Mouse (Mus musculus) CH12.LX (cell line): Measurements from ENCODE around the gene Taf12. TPM values are rescaled to one million over a fixed set of nuclear protein-coding genes. Genes with fewer than 3 reads are reported as not detected.
A peak's percentile ranks its signal among the peaks of the same experiment; 100 is the strongest.

Experiments used
- DNase-seq: peaks from one replicate; pipeline ENCODE4 v3.0.0-alpha.2; 2013; ENCODE audit errors: extremely low read depth
- H3K27ac ChIP-seq: 2 replicates; pipeline ENCODE4 v1.5.1; 2012; ENCODE audit warnings: low read depth, mild to moderate bottlenecking, control low read depth, moderate library complexity; ENCODE audit not compliant: insufficient read depth
- H3K27me3 ChIP-seq: replicated peaks from 2 replicates; pipeline ENCODE3; 2012; ENCODE audit warnings: inconsistent platforms
- H3K36me3 ChIP-seq, 2 experiments: replicated peaks in 1 of 2; 2 replicates each; pipeline versions ENCODE3 to v1.6.1; 2012; ENCODE audit warnings: inconsistent platforms in 1 of 2, low read length in 1 of 2, mild to moderate bottlenecking in 1 of 2, mixed read lengths in 1 of 2, moderate library complexity in 1 of 2; ENCODE audit not compliant: control insufficient read depth in 1 of 2, insufficient read depth in 1 of 2
- H3K4me1 ChIP-seq, 2 experiments: 2 replicates each; pipeline ENCODE4 v1.6.1; 2012; ENCODE audit warnings: inconsistent platforms in 1 of 2, moderate library complexity in 1 of 2; ENCODE audit not compliant: insufficient read depth in 2 of 2, control insufficient read depth in 1 of 2
- H3K4me2 ChIP-seq: 2 replicates; pipeline ENCODE4 v1.6.1; 2012; ENCODE audit warnings: low read depth, mild to moderate bottlenecking, control low read depth; ENCODE audit not compliant: poor library complexity, insufficient read depth, severe bottlenecking
- H3K4me3 ChIP-seq, 3 experiments: fragments of 150-350 bp in 1 of 3; sonication (generic) in 1 of 3; replicated peaks in 1 of 3; 2 replicates each; pipeline versions ENCODE3 to v1.5.1; 2011 to 2012; ENCODE audit warnings: low read depth in 2 of 3, low read length in 2 of 3, mild to moderate bottlenecking in 2 of 3, moderate library complexity in 2 of 3, control low read depth in 1 of 3, improper control_type of control experiment in 1 of 3, inconsistent platforms in 1 of 3, mixed read lengths in 1 of 3; ENCODE audit not compliant: poor library complexity in 1 of 3
- H3K79me2 ChIP-seq: replicated peaks from 2 replicates; pipeline ENCODE4 v1.6.1; 2012; ENCODE audit warnings: mild to moderate bottlenecking, moderate library complexity; ENCODE audit not compliant: control insufficient read depth, poor library complexity, insufficient read depth, severe bottlenecking; ENCODE audit errors: extremely low read depth
- H3K9ac ChIP-seq: 2 replicates; pipeline ENCODE4 v1.6.1; 2012; ENCODE audit warnings: low read depth, mild to moderate bottlenecking, control low read depth, moderate library complexity; ENCODE audit not compliant: insufficient read depth
- H3K9me3 ChIP-seq: replicated peaks from 2 replicates; pipeline ENCODE3; 2012; ENCODE audit warnings: low read length, inconsistent platforms, mixed read lengths
- BHLHE40 ChIP-seq: IDR thresholded peaks from 2 replicates; pipeline ENCODE4 v1.6.1; 2011; ENCODE audit warnings: mild to moderate bottlenecking, low read depth, low read length, improper control_type of control experiment
- CHD1 ChIP-seq: IDR thresholded peaks from 2 replicates; pipeline ENCODE4 v1.6.1; 2012; ENCODE audit warnings: low read depth, low read length, improper control_type of control experiment, inconsistent platforms
- E2F4 ChIP-seq: IDR thresholded peaks from 2 replicates; pipeline ENCODE4 v1.6.1; 2011; ENCODE audit warnings: low read depth, low read length, improper control_type of control experiment; ENCODE audit not compliant: insufficient replicate concordance
- ELF1 ChIP-seq: IDR thresholded peaks from 2 replicates; pipeline ENCODE4 v1.6.1; 2014; ENCODE audit warnings: low read depth, mild to moderate bottlenecking, inconsistent platforms, low read length, improper control_type of control experiment
- EP300 ChIP-seq: IDR thresholded peaks from 2 replicates; pipeline ENCODE4 v1.6.1; 2011; ENCODE audit warnings: low read length, improper control_type of control experiment
- ETS1 ChIP-seq: conservative IDR thresholded peaks from 2 replicates; pipeline ENCODE4 v1.6.1; 2012; ENCODE audit warnings: low read depth, mild to moderate bottlenecking, inconsistent platforms, low read length, improper control_type of control experiment, moderate library complexity
- GABPA ChIP-seq: IDR thresholded peaks from 2 replicates; pipeline ENCODE4 v1.6.1; 2012; ENCODE audit warnings: low read depth, low read length, improper control_type of control experiment, inconsistent platforms; ENCODE audit not compliant: insufficient replicate concordance
- HCFC1 ChIP-seq: IDR thresholded peaks from 2 replicates; pipeline ENCODE4 v1.6.1; 2012; ENCODE audit warnings: low read depth, mild to moderate bottlenecking, inconsistent platforms, low read length, improper control_type of control experiment
- IRF4 ChIP-seq: IDR thresholded peaks from 2 replicates; pipeline ENCODE4 v1.6.1; 2014; ENCODE audit warnings: low read depth, mild to moderate bottlenecking, inconsistent platforms, low read length, improper control_type of control experiment
- KAT2A ChIP-seq: IDR thresholded peaks from 2 replicates; pipeline ENCODE4 v1.6.1; 2012; ENCODE audit warnings: low read length, improper control_type of control experiment, inconsistent platforms; ENCODE audit not compliant: insufficient replicate concordance
- MAFK ChIP-seq: IDR thresholded peaks from 2 replicates; pipeline ENCODE4 v1.6.1; 2011; ENCODE audit warnings: low read length, improper control_type of control experiment; ENCODE audit not compliant: insufficient replicate concordance
- MAZ ChIP-seq: IDR thresholded peaks from 2 replicates; pipeline ENCODE4 v1.6.1; 2012; ENCODE audit warnings: low read depth, mild to moderate bottlenecking, inconsistent platforms, low read length, improper control_type of control experiment, moderate library complexity
- MEF2A ChIP-seq: IDR thresholded peaks from 2 replicates; pipeline ENCODE4 v1.6.1; 2014; ENCODE audit warnings: low read depth, mild to moderate bottlenecking, inconsistent platforms, low read length, improper control_type of control experiment, borderline replicate concordance
- MYC ChIP-seq: IDR thresholded peaks from 2 replicates; pipeline ENCODE4 v1.6.1; 2011; ENCODE audit warnings: low read depth, mild to moderate bottlenecking, improper control_type of control experiment, low read length
- POLR2A ChIP-seq: IDR thresholded peaks from 2 replicates; pipeline ENCODE4 v1.6.1; 2011; ENCODE audit warnings: low read depth, mild to moderate bottlenecking, improper control_type of control experiment, low read length
- RAD21 ChIP-seq: IDR thresholded peaks from 2 replicates; pipeline ENCODE4 v1.6.1; 2011; ENCODE audit warnings: low read depth, mild to moderate bottlenecking, low read length, improper control_type of control experiment, moderate library complexity
- RCOR1 ChIP-seq: conservative IDR thresholded peaks from 2 replicates; pipeline ENCODE4 v1.6.1; 2012; ENCODE audit warnings: low read depth, mild to moderate bottlenecking, inconsistent platforms, low read length, improper control_type of control experiment
- SIN3A ChIP-seq: IDR thresholded peaks from 2 replicates; pipeline ENCODE4 v1.6.1; 2012; ENCODE audit warnings: low read length, improper control_type of control experiment, inconsistent platforms
- SMC3 ChIP-seq: IDR thresholded peaks from 2 replicates; pipeline ENCODE4 v1.6.1; 2011; ENCODE audit warnings: low read depth, low read length, improper control_type of control experiment
- TCF12 ChIP-seq: IDR thresholded peaks from 2 replicates; pipeline ENCODE4 v1.6.1; 2014; ENCODE audit warnings: low read depth, mild to moderate bottlenecking, inconsistent platforms, low read length, improper control_type of control experiment
- UBTF ChIP-seq: IDR thresholded peaks from 2 replicates; pipeline ENCODE4 v1.6.1; 2012; ENCODE audit warnings: low read depth, mild to moderate bottlenecking, inconsistent platforms, low read length, improper control_type of control experiment, moderate library complexity
- USF1 ChIP-seq: IDR thresholded peaks from 2 replicates; pipeline ENCODE4 v1.6.1; 2014; ENCODE audit warnings: low read depth, mild to moderate bottlenecking, inconsistent platforms, low read length, improper control_type of control experiment
- USF2 ChIP-seq: conservative IDR thresholded peaks from 2 replicates; pipeline ENCODE4 v1.6.1; 2011; ENCODE audit warnings: low read depth, low read length, improper control_type of control experiment
- ZC3H11A ChIP-seq: IDR thresholded peaks from 2 replicates; pipeline ENCODE4 v1.6.1; 2012; ENCODE audit warnings: low read depth, mild to moderate bottlenecking, inconsistent platforms, low read length, improper control_type of control experiment
- ZKSCAN1 ChIP-seq: IDR thresholded peaks from 2 replicates; pipeline ENCODE4 v1.6.1; 2012; ENCODE audit warnings: low read depth, inconsistent platforms, low read length, improper control_type of control experiment, borderline replicate concordance
- ZMIZ1 ChIP-seq: IDR thresholded peaks from 2 replicates; pipeline ENCODE4 v1.6.1; 2012; ENCODE audit warnings: low read depth, mild to moderate bottlenecking, inconsistent platforms, low read length, improper control_type of control experiment
- ZNF384 ChIP-seq: IDR thresholded peaks from 2 replicates; pipeline ENCODE4 v1.6.1; 2012; ENCODE audit warnings: low read depth, low read length, improper control_type of control experiment, inconsistent platforms
- dilution Hi-C: fragments of 300-500 bp; cut with MboI; formaldehyde crosslinking; loops from 2 replicates; pipeline ENCODE4 v1.14.3; 2020; ENCODE audit warnings: low sequenced_read_pairs; ENCODE audit not compliant: extremely low pct_unique_long_range_greater_than_20kb, extremely low pct_ligation_motif_present
- in situ Hi-C: fragments of 300-500 bp; cut with MboI; formaldehyde crosslinking; loops from 3 replicates; pipeline ENCODE4 v1.14.3; 2019; ENCODE audit warnings: low sequenced_read_pairs, low pct_ligation_motif_present, low pct_unique_long_range_greater_than_20kb, mixed read lengths
- polyA plus RNA-seq: library from polyadenylated mRNA; unstranded; fragments of >175 nt; gene quantifications from 2 replicates; pipeline ENCODE4 v1.2.1, GENCODE M21; 2012; ENCODE audit warnings: low read depth; ENCODE audit not compliant: insufficient read length
- total RNA-seq, 2 experiments: library from RNA; depleted of rRNA; stranded (reverse); fragments of 300-350 nt in 1 of 2; fragments of >200 nt in 1 of 2; gene quantifications; 2 replicates each; pipeline ENCODE4 v1.2.3; 2012 to 2014

The Taf12 gene
- total and polyA plus RNA-seq, 3 experiments: 29.8 to 74.7 (median 47.8) TPM

- in situ Hi-C loops (loop anchor here (5.0 kb wide), 1 partner anchor 34 kb away; no protein-coding TSS in a partner anchor), dilution Hi-C loops (no loop called here)
- Histone ChIP-seq H3K4me3 (no peak overlapping the region), H3K27me3 (no peaks in the 10 kb centered on the region), H3K79me2 (peaks cover 7% of the 10 kb centered on the region), H3K27ac (0 out of 2 replicates have a peak overlapping the region, but pooled peaks have one; percentile 11), H3K4me2 (no peak overlapping the region), H3K9ac (no peak overlapping the region), H3K36me3 (peaks cover 13 to 46% of the 10 kb centered on the region in 2 experiments), H3K4me1 (peaks cover 7 to 50% of the 10 kb centered on the region in 2 experiments), H3K9me3 (no peaks in the 10 kb centered on the region)
- peak; percentile 86 for DNase-seq
- TF ChIP-seq ELF1: peak; percentile 68
- TF ChIP-seq EP300: peak; percentile 47; the same call in 1 of the 2 replicates
- peak; percentile 36; the same call in 1 of the 2 replicates for TF ChIP-seq ETS1
- TF ChIP-seq KAT2A: 0 out of 2 replicates have a peak, but pooled peaks have one; percentile 20
- peak; percentile 43 for TF ChIP-seq BHLHE40
- TF ChIP-seq ZNF384: no peak
- no peak for TF ChIP-seq USF2
- TF ChIP-seq TCF12: peak; percentile 20; the same call in 1 of the 2 replicates
- TF ChIP-seq MYC: no peak
- no peak for TF ChIP-seq RCOR1
- TF ChIP-seq IRF4: 0 out of 2 replicates have a peak, but pooled peaks have one; percentile 38
Measured at GRCm38 (mm10) chr4:132251596-132251995, 22.6 kb upstream of the Taf12 start.

GRCm38 (mm10) chr4:132253128-132253527 lies 21.0 kb upstream of the Taf12 start:
- in situ Hi-C loops: loop anchor here (5.0 kb wide), 1 partner anchor 36 kb away; no protein-coding TSS in a partner anchor
- TF ChIP-seq RCOR1 (no peak), GABPA (no peak), ZNF384 (no peak), ETS1 (no peak), SMC3 (no peak), ZC3H11A (no peak), MAFK (no peak), UBTF (no peak), HCFC1 (no peak), USF1 (no peak), SIN3A (no peak), POLR2A (no peak), EP300 (no peak), ZMIZ1 (no peak), MEF2A (no peak), MAZ (no peak), CHD1 (no peak), E2F4 (no peak), ZKSCAN1 (no peak), RAD21 (no peak)
- no peak overlapping the region for H3K27ac ChIP-seq
- no peaks in the 10 kb centered on the region for H3K27me3 ChIP-seq
- dilution Hi-C loops: no loop called here
- H3K4me1 ChIP-seq: peaks cover 7 to 39% of the 10 kb centered on the region in 2 experiments
- H3K9me3 ChIP-seq: no peaks in the 10 kb centered on the region
- peaks cover 5 to 41% of the 10 kb centered on the region in 2 experiments for H3K36me3 ChIP-seq
- H3K79me2 ChIP-seq: peaks cover 7% of the 10 kb centered on the region
- no peak for DNase-seq
- H3K9ac ChIP-seq: no peak overlapping the region
- no peak overlapping the region for H3K4me3 ChIP-seq
- H3K4me2 ChIP-seq: no peak overlapping the region
